Mouse (Mus musculus) liver, postnatal 0 days (tissue): ENCODE results near the gene Actl6a. TPM values are rescaled to one million over a fixed set of nuclear protein-coding genes. Genes with fewer than 3 reads are reported as not detected.
"Not testable (repeated sequence)": the region's sequence is repeated elsewhere in the genome, so short reads cannot be mapped to it uniquely, and the experiment has no call there.

Experiments used
- ATAC-seq: fragments of 200-750 bp; cut with Nextera tagmentation; 2 replicates; pipeline ENCODE4 v1.8.0; 2017; ENCODE audit warnings: mild to moderate bottlenecking, moderate library complexity
- DNase-seq: peaks from one replicate; pipeline ENCODE4 v3.0.0-alpha.2; 2016
- H3K27ac ChIP-seq: fragments of 300-500 bp; sonication (generic); 2 replicates; pipeline ENCODE4 v1.5.1; 2014; ENCODE audit warnings: antibody characterized with exemption, moderate library complexity, mild to moderate bottlenecking, low read depth
- H3K27me3 ChIP-seq: fragments of 300-500 bp; sonication (generic); 2 replicates; pipeline ENCODE4 v1.6.1; 2014; ENCODE audit warnings: low read length, control low read depth, mixed read lengths; ENCODE audit not compliant: insufficient read depth
- H3K36me3 ChIP-seq: fragments of 300-500 bp; sonication (generic); replicated peaks from 2 replicates; pipeline ENCODE4 v1.6.1; 2014; ENCODE audit warnings: mild to moderate bottlenecking, control low read depth, low read length, moderate library complexity, mixed read lengths; ENCODE audit not compliant: insufficient read depth
- H3K4me1 ChIP-seq: fragments of 300-500 bp; sonication (generic); 2 replicates; pipeline ENCODE4 v1.6.1; 2014; ENCODE audit warnings: antibody characterized with exemption, mild to moderate bottlenecking, control low read depth; ENCODE audit not compliant: insufficient read depth
- H3K4me2 ChIP-seq: fragments of 300-500 bp; sonication (generic); 2 replicates; pipeline ENCODE4 v1.6.1; 2014; ENCODE audit warnings: low read depth, mild to moderate bottlenecking, low read length, moderate library complexity, mixed read lengths
- H3K4me3 ChIP-seq: fragments of 300-500 bp; sonication (generic); 2 replicates; pipeline ENCODE4 v1.5.1; 2014; ENCODE audit warnings: low read depth, low read length
- H3K9ac ChIP-seq: fragments of 300-500 bp; sonication (generic); replicated peaks from 2 replicates; pipeline ENCODE4 v1.6.1; 2014; ENCODE audit warnings: mild to moderate bottlenecking, moderate library complexity
- H3K9me3 ChIP-seq: fragments of 300-500 bp; sonication (generic); 2 replicates; pipeline ENCODE4 v1.6.1; 2016; ENCODE audit warnings: mild to moderate bottlenecking, control low read depth, low read length, mixed read lengths
- CTCF ChIP-seq: sonication (generic); IDR thresholded peaks from 2 replicates; pipeline ENCODE4 v1.5.1; 2016; ENCODE audit warnings: antibody characterized with exemption, low read depth
- EP300 ChIP-seq: IDR thresholded peaks from 2 replicates; pipeline ENCODE4 v1.6.1; 2016; ENCODE audit warnings: antibody characterized with exemption, low read depth, mild to moderate bottlenecking
- WGBS: fragments of 180-500 bp; shearing (Covaris S2); extraction: QIAGEN DNeasy Blood & Tissue Kit; methylation state at CpG from one replicate; pipeline ENCODE4 v1.1.7; 2014; ENCODE audit not compliant: insufficient replicate concordance; 5-methylcytosine and 5-hydroxymethylcytosine counted together
- polyA plus RNA-seq: library from polyadenylated mRNA; unstranded; fragments of >200 nt; fragmentation: Nextera tagmentation; extraction: Ambion mirVana; gene quantifications from 2 replicates; pipeline ENCODE4 v1.2.1, GENCODE M21; 2015

The Actl6a gene
- polyA plus RNA-seq, result 40.0 and 42.1 TPM in 2 replicates

DNA sequence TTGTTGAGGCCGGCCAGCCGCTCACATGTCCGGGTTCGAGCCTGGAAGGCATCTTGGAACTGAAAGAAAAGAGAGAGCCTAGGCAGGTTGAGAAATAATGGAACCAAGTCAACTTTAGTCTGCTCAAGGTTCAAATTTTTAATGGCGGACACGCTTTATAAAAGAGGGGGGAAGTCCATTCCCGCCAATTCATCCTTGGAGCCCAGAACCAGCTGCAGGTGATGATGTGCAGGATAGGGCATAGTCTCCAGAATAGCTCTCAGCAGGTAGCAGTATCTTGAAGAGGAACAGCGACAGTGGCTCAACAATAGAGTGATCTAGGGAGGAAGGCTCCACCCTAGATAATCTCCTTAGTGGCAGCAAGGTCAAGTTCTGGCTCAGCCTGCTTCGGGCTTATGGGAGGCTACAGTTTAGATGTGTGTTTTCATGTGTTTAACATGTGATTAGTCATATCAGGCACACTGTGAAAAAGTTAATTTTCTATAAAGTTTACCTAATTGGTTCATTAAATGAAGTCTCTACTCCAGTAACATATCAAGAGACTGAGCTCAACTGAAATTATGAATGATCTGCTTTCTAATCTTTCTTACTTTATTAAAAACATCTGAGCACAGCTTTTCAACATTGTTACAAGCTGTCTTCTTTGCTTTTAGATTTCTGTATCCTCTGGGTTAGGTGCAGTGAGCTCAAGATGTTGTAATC, at the start of gene Actl6a:
Gene Actl6a, plus strand, starts transcription at position 652 of the 702 bp plus-strand sequence.
- ATAC-seq, H3K9ac ChIP-seq, H3K4me3 ChIP-seq, H3K27me3 ChIP-seq, H3K36me3 ChIP-seq, H3K9me3 ChIP-seq, DNase-seq, H3K4me2 ChIP-seq, H3K27ac ChIP-seq: not testable (repeated sequence)
- peaks cover 11% of the 10 kb centered on the region for H3K4me1 ChIP-seq
- WGBS, result 73% methylated on average over 9 of the region's 9 CpGs

DNA sequence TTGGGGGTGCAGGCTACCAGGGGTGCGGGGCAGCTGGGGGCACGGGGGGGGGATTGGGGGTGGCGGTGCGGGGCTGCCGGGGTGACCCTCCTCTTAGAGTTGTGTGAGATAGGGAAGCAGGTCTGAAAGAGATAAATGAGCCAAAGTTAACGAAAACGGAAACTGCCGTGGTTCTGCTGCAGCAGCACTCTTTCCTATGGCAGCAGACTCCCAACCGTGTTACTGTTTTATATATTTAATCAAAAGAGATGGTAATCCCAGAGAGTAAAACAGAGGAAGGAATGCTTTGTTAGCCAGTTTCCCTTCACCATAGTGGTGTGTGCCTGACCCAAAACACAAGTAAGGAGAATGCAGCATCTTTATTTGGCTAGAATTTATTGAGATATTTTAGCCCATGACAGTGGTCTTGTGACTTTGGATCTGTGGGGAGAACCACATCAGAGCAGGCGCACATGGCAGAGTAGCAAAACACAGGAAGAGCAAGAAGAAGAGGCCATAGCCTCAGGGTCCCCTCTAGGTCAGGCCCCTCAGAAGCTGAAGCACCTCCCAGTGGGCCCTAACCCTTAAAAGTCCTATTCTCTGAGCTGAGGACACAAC, 49.6 kb upstream of the Actl6a start:
- H3K36me3 ChIP-seq, result no peaks in the 10 kb centered on the region
- no peak overlapping the region for H3K27ac ChIP-seq
- no peaks in the 10 kb centered on the region for H3K4me1 ChIP-seq
- no peaks in the 10 kb centered on the region for H3K9me3 ChIP-seq
- no peak overlapping the region for H3K4me3 ChIP-seq
- no peak overlapping the region for H3K9ac ChIP-seq
- no peak overlapping the region for H3K4me2 ChIP-seq
- 36% methylated on average over 10 of the region's 10 CpGs for WGBS
- TF ChIP-seq EP300 (no peak), CTCF (no peak)
- no peaks in the 10 kb centered on the region for H3K27me3 ChIP-seq
- DNase-seq (no peak), ATAC-seq (no peak)

DNA sequence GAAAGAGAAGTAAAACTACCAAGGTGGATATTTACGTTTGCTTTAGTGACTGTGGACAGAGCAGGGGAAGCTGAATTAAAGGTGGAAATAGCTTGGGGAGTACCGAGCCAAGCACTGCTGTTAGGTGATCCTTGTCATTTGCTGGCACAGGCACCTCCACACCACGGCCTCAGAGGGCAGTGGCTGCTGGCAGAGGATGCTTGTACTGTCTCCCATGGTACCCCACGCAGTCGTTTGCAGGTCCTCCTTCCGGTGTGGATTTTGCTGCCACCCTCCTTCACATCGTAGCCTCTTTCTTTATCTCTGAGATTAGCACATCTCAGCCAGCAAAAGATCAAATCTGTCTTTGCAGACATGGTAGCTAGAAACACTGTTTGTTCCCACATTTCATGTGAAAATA, 47.7 kb upstream of the Actl6a start:
- ATAC-seq (no peak), DNase-seq (no peak)
- no peaks in the 10 kb centered on the region for H3K4me1 ChIP-seq
- H3K36me3 ChIP-seq, result no peaks in the 10 kb centered on the region
- H3K27ac ChIP-seq, result no peak overlapping the region
- H3K9ac ChIP-seq, result no peak overlapping the region; the same call in 1 of the 2 replicates
- no peaks in the 10 kb centered on the region for H3K27me3 ChIP-seq
- no peaks in the 10 kb centered on the region for H3K9me3 ChIP-seq
- peak overlapping the region; percentile 48 for H3K4me2 ChIP-seq
- TF ChIP-seq CTCF, result no peak
- no peak for TF ChIP-seq EP300
- H3K4me3 ChIP-seq, result peak overlapping the region; percentile 5; the same call in 1 of the 2 replicates
- WGBS, result 35% methylated on average over 7 of the region's 7 CpGs

DNA sequence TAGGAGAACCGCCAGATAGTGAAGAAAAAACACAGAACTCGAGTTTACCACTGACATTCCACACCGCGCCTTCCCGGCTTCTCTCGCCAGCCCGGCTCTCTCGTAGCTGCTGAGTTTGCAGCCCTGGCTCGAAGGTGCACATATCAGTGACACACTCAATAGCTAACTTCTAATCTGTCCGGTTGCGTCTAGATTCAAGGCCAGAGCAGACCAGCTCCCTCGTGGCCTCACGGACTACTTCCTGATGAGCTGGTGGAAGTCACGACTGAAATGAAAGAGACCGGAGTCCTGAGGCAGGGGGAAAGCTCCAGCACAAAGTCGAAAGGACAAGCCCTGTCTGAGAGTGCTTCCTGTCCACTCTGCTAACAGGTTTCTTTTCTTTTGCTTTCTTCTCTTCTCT, 47.3 kb upstream of the Actl6a start:
- Histone ChIP-seq H3K4me1 (no peaks in the 10 kb centered on the region), H3K4me2 (peak overlapping the region; percentile 48), H3K9ac (no peak overlapping the region; the same call in 1 of the 2 replicates), H3K4me3 (peak overlapping the region; percentile 5; the same call in 1 of the 2 replicates), H3K27ac (no peak overlapping the region), H3K27me3 (no peaks in the 10 kb centered on the region), H3K36me3 (no peaks in the 10 kb centered on the region), H3K9me3 (no peaks in the 10 kb centered on the region)
- TF ChIP-seq EP300 (no peak), CTCF (no peak)
- ATAC-seq, result 0 out of 2 replicates have a peak, but pooled peaks have one; percentile 31
- 34% methylated on average over 16 of the region's 16 CpGs for WGBS
- no peak for DNase-seq

DNA sequence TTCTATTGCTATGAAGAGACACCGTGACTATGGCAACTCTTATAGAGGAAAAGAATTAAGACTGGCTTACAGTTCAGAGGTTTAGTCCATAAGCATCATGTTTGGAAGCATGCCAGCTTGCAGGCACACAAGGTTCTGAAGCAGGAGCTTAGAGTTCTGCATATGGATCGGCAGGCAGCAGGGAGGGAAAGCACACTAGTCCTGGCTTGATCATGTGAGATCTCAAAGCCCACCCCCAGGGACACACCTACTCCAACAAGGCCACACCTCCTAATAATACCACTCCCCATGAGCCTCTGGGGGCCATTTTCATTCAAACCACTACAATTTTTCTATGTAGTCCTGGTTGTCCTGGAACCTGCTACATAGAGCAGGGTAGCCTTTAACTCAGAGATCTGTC, 46.6 kb upstream of the Actl6a start:
- ATAC-seq, result no peak
- H3K4me2 ChIP-seq, result no peak overlapping the region
- H3K4me1 ChIP-seq, result no peaks in the 10 kb centered on the region
- no peak for DNase-seq
- no peaks in the 10 kb centered on the region for H3K27me3 ChIP-seq
- H3K9me3 ChIP-seq, result no peaks in the 10 kb centered on the region
- no peak overlapping the region for H3K4me3 ChIP-seq
- no peak overlapping the region for H3K9ac ChIP-seq
- no peaks in the 10 kb centered on the region for H3K36me3 ChIP-seq
- TF ChIP-seq CTCF (no peak), EP300 (no peak)
- no peak overlapping the region for H3K27ac ChIP-seq
- WGBS, result 85% methylated on average over 2 of the region's 2 CpGs

DNA sequence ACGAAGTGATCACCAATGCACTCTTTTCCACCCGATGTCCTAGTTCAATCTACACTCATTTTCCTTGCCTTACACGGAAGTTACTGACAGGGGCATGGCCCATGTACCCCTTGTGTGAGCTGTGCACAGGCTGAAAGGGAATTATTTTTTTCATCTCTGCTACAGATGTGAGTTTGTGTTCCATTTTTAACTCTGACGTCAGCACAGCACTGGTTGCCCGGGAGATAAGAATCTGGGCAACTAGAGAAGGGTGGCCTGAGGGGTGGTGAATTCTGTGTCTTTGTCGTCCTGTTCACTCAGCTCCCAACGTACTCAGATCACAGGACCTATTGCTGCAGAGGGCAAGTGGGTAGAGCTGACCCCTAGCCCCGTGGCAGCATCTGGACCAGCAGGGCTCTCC, 45.8 kb upstream of the Actl6a start:
- H3K9ac ChIP-seq, result no peak overlapping the region
- no peak for TF ChIP-seq EP300
- no peak for TF ChIP-seq CTCF
- WGBS, result 55% methylated on average over 8 of the region's 8 CpGs
- H3K27ac ChIP-seq, result no peak overlapping the region
- no peaks in the 10 kb centered on the region for H3K27me3 ChIP-seq
- H3K4me2 ChIP-seq, result no peak overlapping the region
- no peak overlapping the region for H3K4me3 ChIP-seq
- ATAC-seq (no peak), DNase-seq (no peak)
- no peaks in the 10 kb centered on the region for H3K9me3 ChIP-seq
- no peaks in the 10 kb centered on the region for H3K4me1 ChIP-seq
- H3K36me3 ChIP-seq, result no peaks in the 10 kb centered on the region
